Mouse (Mus musculus): Measurements from ENCODE around the gene Pmm2. TPM values are rescaled to one million over a fixed set of nuclear protein-coding genes. Genes with fewer than 3 reads are reported as not detected.

Pmm2 gene
- polyA plus RNA-seq, 1 experiment from 2014 or later: 49.6 TPM

DNA sequence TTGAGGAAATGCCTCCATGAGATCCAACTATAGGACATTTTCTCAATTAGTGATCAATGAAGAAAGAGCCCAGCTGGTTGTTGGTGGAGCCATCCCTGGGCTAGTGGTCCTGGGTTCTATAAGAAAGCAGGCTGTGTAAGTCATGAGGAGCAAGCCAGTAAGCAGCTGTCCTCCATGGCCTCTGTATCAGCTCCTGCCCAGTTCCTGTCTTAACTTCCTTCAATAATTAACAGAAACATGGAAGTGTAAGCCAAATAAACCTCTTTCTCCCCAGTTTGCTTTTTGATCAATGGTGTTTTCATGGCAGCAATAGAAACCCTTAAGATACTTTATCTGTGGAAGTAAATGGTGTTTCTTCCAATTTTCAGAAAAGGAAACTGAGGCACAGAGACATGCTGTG, 35.3 kb downstream of the Pmm2 start:
- no peak overlapping the region for H3K4me3 ChIP-seq
- H3K4me2 ChIP-seq (replicated peaks): peak overlapping the region; percentile 85; the same call in 1 of the 2 replicates
- no peak overlapping the region for H3K27ac ChIP-seq
- H3K4me1 ChIP-seq: peaks cover 33% of the 10 kb centered on the region
- H3K27me3 ChIP-seq: peaks cover 13% of the 10 kb centered on the region
- H3K9me3 ChIP-seq (replicated peaks): no peaks in the 10 kb centered on the region
- no peak overlapping the region for H3K9ac ChIP-seq
- ATAC-seq (ENCODE audit: low FRiP score): no peak
- no peaks in the 10 kb centered on the region for H3K36me3 ChIP-seq

DNA sequence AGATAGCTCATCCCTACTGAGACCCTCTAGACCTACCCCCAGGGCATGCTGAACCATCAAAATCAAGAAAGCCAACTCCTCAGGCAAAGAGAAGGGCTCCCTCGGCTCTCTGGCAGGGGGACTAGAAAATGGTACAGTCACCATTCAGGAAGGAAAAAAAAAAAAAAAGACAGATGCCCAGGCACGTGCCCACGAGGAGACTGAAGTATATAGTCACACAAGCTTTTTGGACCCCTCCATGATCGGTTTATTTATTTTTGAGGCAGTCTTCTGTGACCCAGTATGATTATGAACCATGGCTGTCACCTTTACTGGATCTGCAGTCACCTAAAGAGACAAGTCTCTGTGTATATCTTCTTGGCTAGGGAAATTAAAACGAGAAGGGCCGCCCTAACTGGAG, 35.9 kb downstream of the Pmm2 start:
- Histone ChIP-seq H3K4me1 (peaks cover 27% of the 10 kb centered on the region), H3K27me3 (peaks cover 13% of the 10 kb centered on the region), H3K36me3 (no peaks in the 10 kb centered on the region), H3K4me2 (replicated peaks) (no peak overlapping the region), H3K9ac (no peak overlapping the region), H3K4me3 (no peak overlapping the region), H3K9me3 (replicated peaks) (no peaks in the 10 kb centered on the region), H3K27ac (no peak overlapping the region)
- 75% methylated on average over 6 of the region's 6 CpGs for WGBS
- ATAC-seq (ENCODE audit: low FRiP score): no peak

DNA sequence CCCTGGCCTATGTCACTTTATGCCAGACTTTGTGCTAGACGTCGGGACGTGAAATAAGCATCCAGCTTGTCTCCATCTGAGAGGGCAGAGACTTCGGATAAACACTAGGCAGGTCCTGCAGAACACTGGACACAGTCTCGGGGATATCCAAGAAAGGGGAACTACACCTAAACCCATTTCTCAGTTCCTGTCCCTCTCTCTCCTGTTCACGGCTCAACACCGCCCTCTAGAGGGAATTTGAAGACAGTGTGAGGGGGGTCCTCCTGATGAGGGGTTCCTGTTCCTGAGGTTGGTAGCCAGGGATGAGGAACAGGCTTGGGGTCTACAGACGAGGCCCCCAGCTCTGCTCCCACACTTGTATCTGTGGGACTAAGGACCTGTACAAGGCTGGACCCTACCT, 36.7 kb downstream of the Pmm2 start:
- Histone ChIP-seq H3K9ac (no peak overlapping the region), H3K4me2 (replicated peaks) (no peak overlapping the region), H3K27ac (no peak overlapping the region), H3K4me3 (no peak overlapping the region), H3K9me3 (replicated peaks) (no peaks in the 10 kb centered on the region), H3K4me1 (peaks cover 19% of the 10 kb centered on the region), H3K36me3 (no peaks in the 10 kb centered on the region), H3K27me3 (peaks cover 13% of the 10 kb centered on the region)
- WGBS: 4% methylated on average over 8 of the region's 8 CpGs
- ATAC-seq (ENCODE audit: low FRiP score): no peak

DNA sequence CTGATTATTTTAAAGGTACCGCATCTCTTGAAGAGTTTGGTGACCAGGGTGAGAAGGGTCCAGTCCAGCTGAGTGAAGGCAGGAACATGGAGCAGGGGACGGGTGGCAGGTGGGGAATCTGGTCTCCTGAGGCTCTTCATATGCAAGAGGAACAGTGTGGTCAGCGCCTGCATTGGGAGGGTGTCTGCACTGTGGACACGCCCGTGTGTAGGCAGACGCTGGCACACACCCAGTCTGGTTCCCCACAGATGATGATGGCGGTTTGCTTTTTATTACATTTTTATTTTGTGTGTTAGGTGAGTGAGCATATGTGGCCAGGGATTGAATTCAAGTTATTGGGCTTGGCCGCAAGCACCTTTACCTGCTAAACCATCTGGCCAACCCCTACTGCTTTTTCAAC, 38.1 kb downstream of the Pmm2 start:
- Histone ChIP-seq H3K4me1 (peaks cover 6% of the 10 kb centered on the region), H3K9me3 (replicated peaks) (no peaks in the 10 kb centered on the region), H3K27me3 (peaks cover 13% of the 10 kb centered on the region), H3K36me3 (no peaks in the 10 kb centered on the region), H3K27ac (no peak overlapping the region), H3K4me2 (replicated peaks) (no peak overlapping the region), H3K4me3 (no peak overlapping the region), H3K9ac (no peak overlapping the region)
- no peak for ATAC-seq (ENCODE audit: low FRiP score)
- WGBS: 89% methylated on average over 8 of the region's 8 CpGs

DNA sequence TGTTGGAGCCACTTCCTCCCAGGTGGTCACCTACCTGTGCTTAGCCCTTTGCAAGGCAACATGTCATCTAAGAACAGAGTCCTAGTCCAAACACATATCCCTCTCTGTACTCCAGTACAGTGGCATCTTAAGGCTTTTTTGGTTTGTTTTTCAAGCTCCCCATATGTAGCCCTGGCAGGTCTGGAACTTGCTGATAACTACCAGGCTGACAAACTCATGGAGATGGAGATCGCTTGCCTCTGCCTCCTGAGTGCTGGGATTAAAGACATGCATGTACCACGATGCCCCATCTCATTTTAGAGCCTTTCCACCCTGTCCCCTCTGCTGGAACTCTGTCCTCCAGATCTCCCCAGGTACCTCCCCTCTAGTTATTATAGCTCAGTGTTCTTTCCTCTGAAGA, 38.8 kb downstream of the Pmm2 start:
- H3K4me2 ChIP-seq (replicated peaks): no peak overlapping the region
- 72% methylated on average over 2 of the region's 2 CpGs for WGBS
- H3K4me3 ChIP-seq: no peak overlapping the region
- H3K4me1 ChIP-seq: no peaks in the 10 kb centered on the region; the same call in 1 of the 2 replicates
- H3K27me3 ChIP-seq: peaks cover 13% of the 10 kb centered on the region
- H3K27ac ChIP-seq: no peak overlapping the region
- no peak overlapping the region for H3K9ac ChIP-seq
- ATAC-seq (ENCODE audit: low FRiP score): no peak
- no peaks in the 10 kb centered on the region for H3K36me3 ChIP-seq
- no peaks in the 10 kb centered on the region for H3K9me3 ChIP-seq (replicated peaks)

DNA sequence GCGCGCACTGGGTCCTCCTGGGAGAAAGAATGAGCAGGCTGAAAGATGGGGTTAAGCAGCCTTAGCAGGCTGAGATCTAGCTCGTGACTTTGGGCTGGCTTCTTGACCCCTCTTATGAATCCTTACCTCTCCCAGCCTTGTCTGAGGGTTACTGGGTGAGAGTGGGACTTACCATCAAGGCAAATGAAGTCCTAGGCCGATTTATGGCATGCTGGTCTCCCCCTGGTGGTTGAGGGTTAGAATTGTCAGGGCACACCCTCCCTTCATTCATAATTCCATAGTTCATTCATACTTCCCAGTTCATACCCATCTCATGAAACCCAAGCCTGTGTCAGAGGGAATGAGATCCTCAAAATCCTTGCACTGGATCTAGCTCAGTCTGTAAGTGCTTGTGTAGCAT, 39.3 kb downstream of the Pmm2 start:
- H3K27me3 ChIP-seq: peaks cover 13% of the 10 kb centered on the region
- no peak overlapping the region for H3K4me3 ChIP-seq
- no peaks in the 10 kb centered on the region for H3K9me3 ChIP-seq (replicated peaks)
- H3K27ac ChIP-seq: no peak overlapping the region
- no peaks in the 10 kb centered on the region for H3K36me3 ChIP-seq
- ATAC-seq (ENCODE audit: low FRiP score): no peak
- no peaks in the 10 kb centered on the region for H3K4me1 ChIP-seq
- H3K4me2 ChIP-seq (replicated peaks): no peak overlapping the region
- no peak overlapping the region for H3K9ac ChIP-seq
- 51% methylated on average over 4 of the region's 4 CpGs for WGBS

DNA sequence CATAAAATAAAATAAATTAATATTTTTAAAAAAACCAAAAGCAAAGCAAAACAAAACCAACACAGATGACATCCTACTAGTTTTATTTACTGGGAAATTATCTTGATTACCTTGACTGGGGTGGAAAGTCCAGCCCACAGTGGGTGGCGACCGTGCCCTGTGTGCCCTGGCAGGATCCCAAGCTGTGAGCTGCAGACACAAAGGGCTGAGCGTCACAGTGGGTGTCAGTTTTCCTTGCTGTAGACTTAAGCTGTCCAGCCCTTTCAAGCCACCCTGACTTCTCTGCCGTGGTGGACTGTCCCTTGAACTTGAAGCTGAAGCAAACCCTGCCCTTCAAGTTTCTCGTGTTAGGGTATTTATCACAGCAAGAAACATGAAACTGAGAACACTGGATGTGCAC, 40.6 kb downstream of the Pmm2 start:
- H3K9ac ChIP-seq: no peak overlapping the region
- H3K9me3 ChIP-seq (replicated peaks): no peaks in the 10 kb centered on the region
- no peak overlapping the region for H3K27ac ChIP-seq
- WGBS: 48% methylated on average over 5 of the region's 5 CpGs
- peaks cover 10% of the 10 kb centered on the region for H3K27me3 ChIP-seq
- no peaks in the 10 kb centered on the region for H3K4me1 ChIP-seq
- H3K4me3 ChIP-seq: no peak overlapping the region
- no peak overlapping the region for H3K4me2 ChIP-seq (replicated peaks)
- H3K36me3 ChIP-seq: no peaks in the 10 kb centered on the region
- no peak for ATAC-seq (ENCODE audit: low FRiP score)

DNA sequence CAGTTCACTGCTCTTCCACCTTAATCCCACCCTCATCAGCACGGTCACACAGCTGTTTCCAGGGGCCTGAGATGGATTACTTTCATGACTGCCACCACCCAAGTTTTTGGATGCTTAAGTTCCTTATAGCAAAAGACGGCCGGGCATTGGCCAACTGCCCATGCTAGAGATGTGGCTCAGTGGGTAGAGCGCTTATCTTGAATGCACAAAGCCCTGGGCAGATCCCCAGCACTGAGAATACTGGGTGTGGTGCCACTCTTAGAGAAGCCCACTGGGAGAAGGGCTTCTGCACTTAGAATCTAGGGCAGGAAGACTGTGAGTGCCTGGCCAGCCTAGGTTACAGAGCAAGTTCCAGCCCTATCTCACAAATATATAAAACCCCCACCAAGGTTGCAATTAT, 41.2 kb downstream of the Pmm2 start:
- no peaks in the 10 kb centered on the region for H3K9me3 ChIP-seq (replicated peaks)
- no peak overlapping the region for H3K9ac ChIP-seq
- peaks cover 7% of the 10 kb centered on the region; the same call in 1 of the 2 replicates for H3K27me3 ChIP-seq
- no peak overlapping the region for H3K4me2 ChIP-seq (replicated peaks)
- H3K36me3 ChIP-seq: no peaks in the 10 kb centered on the region
- no peaks in the 10 kb centered on the region for H3K4me1 ChIP-seq
- ATAC-seq (ENCODE audit: low FRiP score): no peak
- 86% methylated on average over 4 of the region's 4 CpGs for WGBS
- no peak overlapping the region for H3K4me3 ChIP-seq
- no peak overlapping the region for H3K27ac ChIP-seq

DNA sequence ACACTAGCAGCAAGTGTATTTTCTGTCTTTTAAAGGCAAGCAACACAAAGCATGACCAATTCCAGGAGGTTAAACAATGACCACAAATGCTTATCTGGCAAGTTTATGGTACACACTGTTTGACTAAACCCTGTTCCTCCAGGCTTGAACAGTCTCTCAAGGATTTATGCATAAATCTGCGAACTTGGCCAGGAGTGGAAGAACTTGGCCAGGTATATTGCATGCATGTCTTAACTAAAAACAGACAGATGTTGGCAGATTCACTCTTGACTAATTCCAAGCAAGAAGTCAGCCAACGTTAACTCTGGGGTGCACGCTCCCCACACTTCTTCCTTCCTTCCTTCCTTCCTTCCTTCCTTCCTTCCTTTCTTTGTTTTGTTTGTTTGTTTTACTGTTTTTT, 42.3 kb downstream of the Pmm2 start:
- 92% methylated on average over 3 of the region's 3 CpGs for WGBS
- Histone ChIP-seq H3K9ac (no peak overlapping the region), H3K4me1 (no peaks in the 10 kb centered on the region), H3K27ac (no peak overlapping the region), H3K4me2 (replicated peaks) (no peak overlapping the region), H3K27me3 (no peaks in the 10 kb centered on the region), H3K4me3 (no peak overlapping the region), H3K9me3 (replicated peaks) (no peaks in the 10 kb centered on the region), H3K36me3 (no peaks in the 10 kb centered on the region)
- ATAC-seq (ENCODE audit: low FRiP score): no peak

DNA sequence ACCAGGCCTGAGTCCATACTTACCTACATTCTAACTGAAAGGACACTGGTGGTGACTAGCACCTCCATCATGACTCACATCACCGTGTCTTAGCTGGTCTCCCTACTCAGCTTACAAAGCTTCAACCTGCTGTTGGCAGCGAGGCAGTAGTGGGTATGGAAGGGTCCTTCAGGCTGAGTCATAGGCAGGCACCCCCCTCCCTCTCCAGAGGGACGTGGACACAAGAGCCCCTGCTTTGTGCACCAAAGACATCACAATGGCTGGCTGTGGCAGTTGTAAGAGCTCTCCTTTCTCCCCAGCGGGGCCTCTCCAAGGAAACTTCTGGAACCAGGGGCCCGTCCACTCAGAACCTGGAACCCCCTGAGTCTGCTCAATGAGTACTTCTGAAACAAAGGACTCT, 43.0 kb downstream of the Pmm2 start, which contains the start of gene Gm5767:
Gm5767 (plus strand) TSS at position 301 of the 400 bp plus-strand sequence.
- Histone ChIP-seq H3K27ac (no peak within 1 kb of the TSS), H3K36me3 (no peaks in the 10 kb centered on the region; the same call in 1 of the 2 replicates), H3K9me3 (replicated peaks) (no peaks in the 10 kb centered on the region), H3K4me2 (replicated peaks) (no peak within 1 kb of the TSS), H3K9ac (no peak within 1 kb of the TSS), H3K27me3 (no peaks in the 10 kb centered on the region), H3K4me1 (no peaks in the 10 kb centered on the region), H3K4me3 (no peak within 1 kb of the TSS)
- 86% methylated on average over 5 of the region's 5 CpGs for WGBS
- ATAC-seq (ENCODE audit: low FRiP score): no peak

DNA sequence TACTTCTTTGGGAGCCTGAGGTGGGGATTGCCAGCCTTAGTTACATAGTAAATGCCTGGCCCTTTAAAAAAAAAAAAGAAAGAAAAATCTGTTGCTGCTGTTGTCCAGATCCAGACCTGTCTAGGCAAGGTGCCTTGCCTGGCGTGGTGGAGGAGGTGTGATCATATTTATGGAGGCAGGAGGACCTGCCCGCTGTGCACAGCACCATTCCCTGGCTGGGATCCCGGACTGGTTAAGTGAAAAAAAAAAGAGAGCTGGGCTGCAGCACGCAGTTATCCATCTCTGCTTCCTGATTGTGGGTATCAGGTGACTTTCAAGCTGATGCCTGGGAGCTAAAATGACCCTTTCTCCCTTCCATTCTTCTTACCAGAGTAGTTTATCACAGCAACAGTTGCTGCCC, 47.6 kb downstream of the Pmm2 start:
- WGBS: 90% methylated on average over 4 of the region's 4 CpGs
- Histone ChIP-seq H3K36me3 (peaks cover 21% of the 10 kb centered on the region), H3K4me1 (no peaks in the 10 kb centered on the region), H3K27ac (no peak overlapping the region), H3K4me2 (replicated peaks) (no peak overlapping the region), H3K9ac (no peak overlapping the region), H3K27me3 (no peaks in the 10 kb centered on the region), H3K9me3 (replicated peaks) (no peaks in the 10 kb centered on the region), H3K4me3 (no peak overlapping the region)
- ATAC-seq (ENCODE audit: low FRiP score): no peak

DNA sequence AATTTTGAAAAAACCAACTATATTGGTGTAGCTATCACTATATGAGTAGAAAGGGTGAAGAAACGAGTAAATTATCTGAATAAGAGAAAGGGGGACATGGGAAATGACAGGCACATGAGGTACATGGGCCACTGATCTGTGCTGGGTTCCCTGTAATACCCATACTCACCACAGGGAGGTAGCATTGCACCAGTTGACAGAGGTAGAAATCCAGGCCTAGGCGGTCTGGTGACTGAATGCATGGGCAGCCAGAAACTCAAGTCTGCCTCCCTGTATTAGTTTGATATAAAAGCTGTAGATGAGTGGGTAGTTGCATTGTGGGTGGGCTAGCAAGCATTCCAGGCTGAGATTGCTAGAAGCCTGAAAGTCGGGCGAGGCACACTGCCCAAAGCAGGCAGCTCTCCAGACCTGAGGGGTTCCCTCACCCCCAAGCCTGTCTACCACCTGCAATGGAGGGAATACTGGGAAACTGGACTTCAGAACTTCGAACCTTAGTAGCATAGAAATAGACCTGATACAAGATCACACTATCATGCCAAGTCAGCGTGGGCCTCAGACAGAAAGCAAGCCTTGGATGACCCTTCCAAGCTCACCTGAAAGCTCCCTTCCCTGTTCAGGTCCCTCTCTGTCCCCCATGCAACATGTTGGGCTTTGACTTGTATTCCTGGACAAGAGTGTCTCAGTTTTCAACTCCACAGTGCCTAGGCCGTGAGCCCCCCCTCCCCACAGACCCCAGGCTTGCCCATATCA, 48.8 kb downstream of the Pmm2 start:
- H3K4me3 ChIP-seq: no peak overlapping the region
- H3K27me3 ChIP-seq: no peaks in the 10 kb centered on the region
- no peak overlapping the region for H3K4me2 ChIP-seq (replicated peaks)
- 59% methylated on average over 7 of the region's 7 CpGs for WGBS
- H3K9ac ChIP-seq: no peak overlapping the region
- no peaks in the 10 kb centered on the region for H3K9me3 ChIP-seq (replicated peaks)
- H3K27ac ChIP-seq: no peak overlapping the region
- peaks cover 33% of the 10 kb centered on the region for H3K36me3 ChIP-seq
- H3K4me1 ChIP-seq: no peaks in the 10 kb centered on the region
- ATAC-seq (ENCODE audit: low FRiP score): peak; percentile 38; the same call in 1 of the 2 replicates

DNA sequence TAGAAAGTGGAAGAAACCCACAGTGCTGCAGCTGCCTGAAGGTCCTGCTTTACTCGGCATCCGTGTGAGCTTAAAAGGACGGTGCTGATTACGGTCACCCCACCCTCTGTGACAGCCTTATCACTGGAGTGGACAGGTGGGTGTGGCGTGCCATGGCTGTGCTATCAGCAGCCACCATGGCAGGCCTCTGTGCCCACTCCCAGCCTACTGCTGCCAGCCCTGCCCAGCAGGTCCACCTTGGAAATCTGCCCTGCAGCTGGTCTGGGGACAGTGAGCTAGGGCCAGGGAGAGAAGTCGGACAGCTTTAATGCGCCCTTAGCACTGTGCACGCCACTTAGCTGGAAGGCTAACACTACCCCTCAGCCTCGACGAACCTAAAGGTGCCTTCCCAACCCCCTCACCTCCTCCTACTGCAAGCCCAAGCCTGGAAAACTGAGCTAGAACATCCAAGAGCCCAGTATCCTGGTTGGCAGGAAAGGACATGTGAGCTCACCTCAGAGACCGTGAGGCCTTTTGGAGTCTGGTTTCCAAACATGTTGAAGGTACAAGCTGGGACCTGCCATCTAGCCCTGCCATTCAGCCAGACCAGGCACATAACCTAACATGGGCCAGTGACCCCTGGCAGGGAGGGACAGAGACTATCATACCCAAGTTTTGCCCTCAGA, 49.5 kb downstream of the Pmm2 start:
- no peaks in the 10 kb centered on the region for H3K27me3 ChIP-seq
- H3K4me2 ChIP-seq (replicated peaks): no peak overlapping the region
- H3K9ac ChIP-seq: no peak overlapping the region
- no peak overlapping the region for H3K4me3 ChIP-seq
- peaks cover 40% of the 10 kb centered on the region for H3K36me3 ChIP-seq
- H3K9me3 ChIP-seq (replicated peaks): no peaks in the 10 kb centered on the region
- 85% methylated on average over 11 of the region's 11 CpGs for WGBS
- H3K4me1 ChIP-seq: no peaks in the 10 kb centered on the region
- H3K27ac ChIP-seq: no peak overlapping the region
- ATAC-seq (ENCODE audit: low FRiP score): peak; percentile 38; the same call in 1 of the 2 replicates
